Mouse (Mus musculus) lung, embryonic 14.5 days (tissue): ENCODE data around the gene Ica1l. TPM values are rescaled to one million over a fixed set of nuclear protein-coding genes. Genes with fewer than 3 reads are reported as not detected.

Experiments
- ATAC-seq: fragments of 200-750 bp; cut with Nextera tagmentation; 2 replicates; pipeline ENCODE4 v1.8.0; 2017; ENCODE audit warnings: mild to moderate bottlenecking, moderate TSS enrichment, moderate library complexity; ENCODE audit not compliant: insufficient read depth
- DNase-seq: peaks from one replicate; pipeline ENCODE4 v3.0.0-alpha.2; 2015
- H3K27ac ChIP-seq: fragments of 300-500 bp; sonication (generic); 2 replicates; pipeline ENCODE4 v1.5.1; 2014; ENCODE audit warnings: low read depth, mild to moderate bottlenecking, moderate library complexity
- H3K27me3 ChIP-seq: fragments of 300-500 bp; sonication (generic); 2 replicates; pipeline ENCODE4 v1.6.1; 2014; ENCODE audit warnings: low read length, control low read depth; ENCODE audit not compliant: insufficient read depth
- H3K36me3 ChIP-seq: fragments of 300-500 bp; sonication (generic); 2 replicates; pipeline ENCODE4 v1.6.1; 2014; ENCODE audit warnings: control low read depth; ENCODE audit not compliant: insufficient read depth
- H3K4me1 ChIP-seq: fragments of 300-500 bp; sonication (generic); 2 replicates; pipeline ENCODE4 v1.6.1; 2014; ENCODE audit warnings: antibody characterized with exemption, control low read depth; ENCODE audit not compliant: insufficient read depth
- H3K4me2 ChIP-seq: fragments of 300-500 bp; sonication (generic); 2 replicates; pipeline ENCODE4 v1.6.1; 2014; ENCODE audit warnings: mild to moderate bottlenecking
- H3K4me3 ChIP-seq: fragments of 300-500 bp; sonication (generic); 2 replicates; pipeline ENCODE4 v1.5.1; 2014; ENCODE audit warnings: low read depth, low read length
- H3K9ac ChIP-seq: fragments of 300-500 bp; sonication (generic); 2 replicates; pipeline ENCODE4 v1.6.1; 2014
- H3K9me3 ChIP-seq: fragments of 300-500 bp; sonication (generic); 2 replicates; pipeline ENCODE4 v1.6.1; 2016; ENCODE audit warnings: low read depth, low read length, control low read depth
- CTCF ChIP-seq: IDR thresholded peaks from 2 replicates; pipeline ENCODE4 v1.5.1; 2016; ENCODE audit warnings: antibody characterized with exemption, low read depth
- WGBS: fragments of 180-500 bp; shearing (Covaris S2); extraction: QIAGEN DNeasy Blood & Tissue Kit; methylation state at CpG from one replicate; pipeline ENCODE4 v1.1.7; 2014; 5-methylcytosine and 5-hydroxymethylcytosine counted together
- polyA plus RNA-seq: library from polyadenylated mRNA; unstranded; fragments of >200 nt; fragmentation: Nextera tagmentation; extraction: Ambion mirVana; gene quantifications from 2 replicates; pipeline ENCODE4 v1.2.1, GENCODE M21; 2014

The Ica1l gene
- polyA plus RNA-seq, 1 experiment from 2014 or later = 0.57 TPM

DNA sequence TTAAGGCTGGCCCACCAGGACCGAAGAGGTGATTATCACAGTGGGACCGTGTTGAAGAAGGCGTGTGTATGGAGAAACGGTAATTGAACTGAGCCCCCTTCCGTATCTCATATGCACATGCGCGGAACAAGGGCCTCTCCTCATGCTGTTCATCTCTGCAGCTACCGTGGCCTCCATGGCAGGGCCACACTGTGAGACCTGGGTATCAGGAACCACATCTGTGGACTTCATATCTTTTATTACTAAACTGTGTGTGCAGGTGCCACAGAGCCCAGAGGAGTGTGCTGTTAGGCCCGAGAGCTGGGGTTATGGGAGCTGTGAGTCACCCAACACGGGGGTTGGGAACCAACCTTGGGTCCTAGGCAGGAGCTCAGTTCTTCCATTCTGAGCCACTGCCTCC, 35.6 kb downstream of the Ica1l start:
- no peak for TF ChIP-seq CTCF

DNA sequence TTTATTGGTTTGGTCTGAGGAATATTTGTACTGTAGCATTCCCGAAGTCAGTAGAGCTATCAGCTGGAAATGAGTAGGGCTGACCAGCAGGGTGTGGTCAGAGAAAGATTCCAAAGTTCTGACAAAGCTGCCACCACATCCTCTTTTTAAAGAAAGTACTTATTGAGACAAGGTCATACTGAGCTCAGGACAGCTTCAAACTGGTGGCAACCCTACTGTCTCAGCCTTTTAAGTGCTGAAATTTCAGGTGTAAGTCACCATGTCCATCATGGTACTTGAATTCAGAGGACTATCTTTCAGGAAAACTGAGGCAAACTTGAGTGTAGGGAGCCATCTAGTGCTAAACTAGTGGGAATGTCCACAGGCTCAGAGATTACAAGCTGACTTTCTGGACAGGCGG, 42.7 kb downstream of the Ica1l start:
- Histone ChIP-seq H3K27ac (no peak overlapping the region), H3K4me3 (no peak overlapping the region), H3K4me2 (no peak overlapping the region), H3K36me3 (no peaks in the 10 kb centered on the region), H3K9ac (no peak overlapping the region), H3K27me3 (no peaks in the 10 kb centered on the region), H3K9me3 (no peaks in the 10 kb centered on the region), H3K4me1 (no peaks in the 10 kb centered on the region)
- DNase-seq (peak; percentile 67), ATAC-seq (no peak)
- WGBS = 41% methylated on average over 2 of the region's 2 CpGs
- peak; percentile 57 for TF ChIP-seq CTCF

More for the DNA sequence above, 35.6 kb downstream of the Ica1l start:
- no peak overlapping the region for H3K9ac ChIP-seq
- H3K27me3 ChIP-seq = no peaks in the 10 kb centered on the region
- no peaks in the 10 kb centered on the region for H3K9me3 ChIP-seq
- ATAC-seq (no peak), DNase-seq (no peak)
- no peak overlapping the region for H3K4me3 ChIP-seq
- WGBS = 82% methylated on average over 10 of the region's 10 CpGs
- H3K36me3 ChIP-seq = no peaks in the 10 kb centered on the region
- H3K4me2 ChIP-seq = no peak overlapping the region
- no peaks in the 10 kb centered on the region for H3K4me1 ChIP-seq
- H3K27ac ChIP-seq = no peak overlapping the region

DNA sequence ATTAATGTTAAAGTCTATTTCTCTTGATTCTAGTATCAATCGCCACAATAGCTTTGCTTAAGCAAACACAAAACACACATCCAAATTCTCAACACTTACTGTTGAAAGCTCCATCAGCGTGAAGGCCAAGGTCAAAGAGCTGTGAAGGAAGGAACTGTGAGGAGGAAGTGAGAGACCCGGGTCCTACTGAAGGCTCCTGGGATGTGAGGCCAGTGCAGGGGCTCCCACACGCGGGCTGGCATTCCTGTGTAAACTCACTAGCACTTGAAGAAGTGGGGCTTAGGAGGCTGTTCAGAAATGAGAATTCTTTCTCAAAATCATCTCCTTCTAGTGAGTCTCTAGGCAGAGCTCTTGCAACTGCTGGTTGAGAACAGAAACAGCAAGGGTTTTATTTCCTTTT, 45.6 kb downstream of the Ica1l start:
- no peak for ATAC-seq
- no peak for TF ChIP-seq CTCF
- WGBS = 27% methylated on average over 5 of the region's 5 CpGs
- Histone ChIP-seq H3K4me2 (no peak overlapping the region), H3K27ac (no peak overlapping the region), H3K36me3 (no peaks in the 10 kb centered on the region), H3K9ac (no peak overlapping the region), H3K4me1 (no peaks in the 10 kb centered on the region), H3K9me3 (no peaks in the 10 kb centered on the region), H3K4me3 (no peak overlapping the region), H3K27me3 (no peaks in the 10 kb centered on the region)
- DNase-seq = no peak

DNA sequence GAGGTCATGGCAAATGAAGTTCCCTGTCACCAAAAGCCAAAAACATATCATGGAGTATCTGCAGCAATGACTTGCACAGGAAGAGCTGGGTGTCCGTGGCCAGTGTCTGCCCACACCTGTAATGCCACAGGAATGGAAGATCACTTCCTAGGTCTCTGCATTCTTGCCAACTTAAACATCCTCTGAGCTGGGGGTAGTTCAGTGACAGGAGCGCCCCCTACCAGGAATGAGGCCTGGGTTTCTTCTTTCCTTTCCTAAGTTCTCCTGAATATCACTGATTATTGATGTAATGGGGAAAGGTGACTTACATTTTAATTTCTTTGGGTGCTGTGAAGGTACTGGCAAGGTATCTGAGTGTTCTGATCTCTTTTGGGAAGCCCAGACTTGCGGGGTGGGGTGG, 47.3 kb downstream of the Ica1l start:
- H3K4me1 ChIP-seq = no peaks in the 10 kb centered on the region
- H3K9me3 ChIP-seq = no peaks in the 10 kb centered on the region
- no peak overlapping the region for H3K4me2 ChIP-seq
- DNase-seq (peak; percentile 17), ATAC-seq (no peak)
- no peak overlapping the region for H3K27ac ChIP-seq
- TF ChIP-seq CTCF = no peak; the same call in 1 of the 2 replicates
- no peaks in the 10 kb centered on the region for H3K27me3 ChIP-seq
- no peak overlapping the region for H3K9ac ChIP-seq
- no peak overlapping the region for H3K4me3 ChIP-seq
- WGBS = 42% methylated on average over 3 of the region's 3 CpGs
- H3K36me3 ChIP-seq = no peaks in the 10 kb centered on the region

DNA sequence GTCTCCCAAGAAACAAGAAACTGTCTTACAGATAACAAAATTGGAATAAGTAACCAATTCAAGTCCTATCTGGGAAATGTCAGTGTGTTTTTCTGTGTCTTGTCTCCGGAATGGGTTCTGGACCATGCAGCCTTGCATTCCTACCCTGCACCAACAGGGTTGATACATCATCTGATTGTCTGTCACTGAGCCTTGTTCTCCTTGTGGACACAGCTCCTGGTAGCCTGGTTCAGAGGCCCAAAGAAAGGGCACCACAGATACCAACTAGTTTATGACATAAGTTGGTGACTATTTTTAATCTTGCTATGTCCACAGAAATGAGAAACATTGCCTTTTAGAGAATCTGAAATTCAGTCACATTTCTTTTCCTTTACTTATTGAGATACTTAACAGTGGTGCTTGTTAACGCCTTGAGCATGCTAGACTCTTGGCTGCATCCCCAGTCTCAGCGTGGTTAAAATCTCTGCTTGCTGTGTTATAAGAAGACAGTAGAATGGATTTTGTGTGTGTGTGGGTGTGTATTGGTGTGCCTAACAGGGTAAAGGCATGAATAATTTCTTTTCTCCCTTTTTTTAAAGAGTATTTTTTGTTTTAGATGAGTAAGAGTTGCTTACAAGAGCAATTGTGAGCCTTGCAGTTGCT, 55.5 kb downstream of the Ica1l start:
- 93% methylated on average over 3 of the region's 3 CpGs for WGBS
- TF ChIP-seq CTCF = no peak

DNA sequence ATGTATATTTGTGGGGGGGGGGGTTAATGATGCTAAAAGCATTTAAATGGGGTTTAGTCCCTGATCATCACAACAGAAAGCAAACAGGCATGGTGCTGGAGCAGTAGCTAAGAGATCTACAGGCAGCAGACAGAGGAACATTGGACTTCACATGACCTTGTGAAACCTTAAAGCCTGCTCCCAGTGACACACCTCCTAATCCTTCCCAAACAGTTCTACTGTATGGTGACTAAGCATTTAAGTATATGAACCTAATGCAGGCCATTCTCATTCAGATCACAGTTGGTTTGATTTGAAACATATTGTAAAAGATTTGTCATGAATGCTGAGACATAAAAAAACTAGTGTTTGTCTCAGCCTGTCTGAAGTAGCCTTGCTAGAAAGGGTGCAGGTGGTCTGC, 56.4 kb downstream of the Ica1l start:
- ATAC-seq = no peak
- Histone ChIP-seq H3K4me2 (no peak overlapping the region), H3K36me3 (peaks cover 23% of the 10 kb centered on the region), H3K9me3 (no peaks in the 10 kb centered on the region; the same call in 1 of the 2 replicates), H3K9ac (no peak overlapping the region), H3K27ac (no peak overlapping the region), H3K27me3 (no peaks in the 10 kb centered on the region), H3K4me1 (no peaks in the 10 kb centered on the region), H3K4me3 (no peak overlapping the region)
- no peak for DNase-seq
- TF ChIP-seq CTCF = no peak

More for the DNA sequence above, 55.5 kb downstream of the Ica1l start:
- Histone ChIP-seq H3K9ac (no peak overlapping the region), H3K27ac (no peak overlapping the region), H3K4me1 (no peaks in the 10 kb centered on the region), H3K4me3 (no peak overlapping the region), H3K4me2 (no peak overlapping the region), H3K9me3 (no peaks in the 10 kb centered on the region; the same call in 1 of the 2 replicates), H3K36me3 (peaks cover 15% of the 10 kb centered on the region), H3K27me3 (no peaks in the 10 kb centered on the region)
- ATAC-seq (no peak), DNase-seq (no peak)

DNA sequence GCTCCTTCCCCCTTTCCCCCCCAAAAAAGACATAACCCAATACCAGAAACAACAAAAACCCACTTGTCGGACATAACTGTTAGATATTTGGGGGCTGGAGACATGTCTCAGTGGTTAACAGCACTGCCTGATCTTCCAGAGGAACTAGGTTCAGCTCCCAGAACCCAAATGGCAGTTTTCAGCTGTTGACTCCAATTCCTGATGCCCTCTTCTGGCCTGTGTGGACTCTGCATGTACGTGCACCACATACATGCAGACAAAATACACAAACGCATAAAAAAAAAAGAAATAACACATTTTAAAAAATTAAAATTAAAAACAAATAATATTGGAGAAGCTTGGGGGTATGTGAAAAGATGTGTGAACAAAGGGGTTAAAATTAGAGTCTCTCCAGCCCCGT, 75.7 kb downstream of the Ica1l start:
- ATAC-seq = no peak
- no peaks in the 10 kb centered on the region for H3K27me3 ChIP-seq
- TF ChIP-seq CTCF = peak; percentile 60

More for the DNA sequence above, 75.7 kb downstream of the Ica1l start:
- DNase-seq = peak; percentile 52
- Histone ChIP-seq H3K4me3 (no peak overlapping the region), H3K9ac (no peak overlapping the region), H3K4me2 (no peak overlapping the region), H3K9me3 (no peaks in the 10 kb centered on the region), H3K4me1 (no peaks in the 10 kb centered on the region), H3K36me3 (peaks cover 41% of the 10 kb centered on the region), H3K27ac (no peak overlapping the region)
- WGBS = 87% methylated on average over 4 of the region's 4 CpGs
